Mouse (Mus musculus): ENCODE measurements around the gene Fam219b. TPM values are rescaled to one million over a fixed set of nuclear protein-coding genes. Genes with fewer than 3 reads are reported as not detected.

Gene Fam219b
- total RNA-seq (2021), result 10 to 100 TPM; 25.2 to 26.0 TPM

DNA sequence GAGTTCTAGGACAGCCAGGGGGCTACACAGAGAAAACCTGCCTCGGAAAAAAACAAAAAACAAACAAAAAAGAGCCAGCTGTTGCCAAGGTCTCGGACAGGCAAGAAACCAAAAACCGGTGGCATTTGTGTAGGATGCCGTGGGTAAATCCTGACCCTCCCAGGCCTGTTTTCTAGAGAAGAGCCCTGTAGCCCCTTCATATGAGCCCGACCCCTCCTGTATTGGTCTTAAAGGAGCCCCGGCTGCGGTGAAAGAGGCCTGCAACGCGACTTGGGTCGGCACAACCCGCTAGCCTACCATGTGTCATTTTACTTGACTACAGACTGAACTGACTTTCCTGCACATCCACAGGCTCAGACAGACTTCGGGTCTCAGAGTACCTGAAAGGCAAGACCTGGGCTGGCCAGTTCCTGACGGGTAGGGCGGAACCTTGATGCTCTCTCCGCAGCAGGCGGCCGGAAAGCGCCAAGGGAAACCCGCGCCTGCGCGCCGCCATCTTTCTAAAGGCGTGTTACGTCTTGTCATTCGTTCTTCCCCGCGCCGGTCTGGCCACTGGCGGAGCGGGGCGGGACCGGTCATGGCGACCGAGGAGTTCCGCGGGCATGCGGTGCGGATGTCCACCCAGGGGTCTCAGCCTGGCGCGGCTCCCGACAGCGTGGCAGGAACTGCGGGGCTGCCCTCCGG, at the start of gene Fam219b:
Gene Fam219b (plus strand): TSS at position 485 of the 684 bp plus-strand sequence.
- intact Hi-C loops (cut with DNase I), result loop anchor here (10.0 kb wide), 1 partner anchor 208 kb away; no protein-coding TSS in a partner anchor
- peak; percentile 94 for DNase-seq

DNA sequence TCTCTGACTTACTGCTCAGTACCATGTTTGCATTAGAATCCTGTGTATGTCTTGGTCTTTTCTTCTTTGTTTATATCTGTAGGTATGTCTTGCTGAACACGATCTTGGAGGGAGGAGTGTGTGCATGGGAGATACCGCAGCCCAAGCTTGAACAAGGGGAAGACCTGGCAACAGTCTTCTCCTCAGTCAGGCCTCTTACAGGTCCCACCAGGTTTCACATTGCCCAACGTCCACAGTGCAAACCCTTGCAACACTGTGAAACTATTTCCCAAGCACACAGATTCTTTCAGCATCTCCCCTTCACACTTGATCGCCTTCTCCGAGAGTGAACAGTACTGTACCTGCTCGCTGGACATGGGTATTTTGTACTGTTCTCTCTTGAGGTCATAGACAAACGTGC, 49.5 kb upstream of the Fam219b start:
- intact Hi-C loops (cut with DNase I), result no loop called here
- no peak for DNase-seq

DNA sequence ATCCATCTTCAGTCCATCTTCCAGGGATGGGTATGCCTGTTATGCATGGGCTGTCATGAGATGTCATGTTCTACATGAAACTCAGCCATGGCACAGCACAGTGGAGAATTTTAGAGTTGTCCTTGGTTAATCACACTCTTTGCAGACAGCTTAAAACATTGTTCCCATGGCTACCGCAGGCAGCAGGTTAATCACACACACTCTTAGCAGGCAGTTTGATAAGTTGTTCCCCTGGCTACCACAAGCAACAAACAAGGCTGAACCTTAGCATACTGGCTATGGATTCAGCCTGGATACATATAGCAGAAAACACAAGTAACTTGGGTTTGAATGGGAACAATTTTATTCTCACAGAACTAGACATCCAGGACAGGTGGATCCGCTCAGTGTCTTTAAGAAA, 43.8 kb upstream of the Fam219b start:
- intact Hi-C loops (cut with DNase I), result no loop called here
- no peak for DNase-seq

DNA sequence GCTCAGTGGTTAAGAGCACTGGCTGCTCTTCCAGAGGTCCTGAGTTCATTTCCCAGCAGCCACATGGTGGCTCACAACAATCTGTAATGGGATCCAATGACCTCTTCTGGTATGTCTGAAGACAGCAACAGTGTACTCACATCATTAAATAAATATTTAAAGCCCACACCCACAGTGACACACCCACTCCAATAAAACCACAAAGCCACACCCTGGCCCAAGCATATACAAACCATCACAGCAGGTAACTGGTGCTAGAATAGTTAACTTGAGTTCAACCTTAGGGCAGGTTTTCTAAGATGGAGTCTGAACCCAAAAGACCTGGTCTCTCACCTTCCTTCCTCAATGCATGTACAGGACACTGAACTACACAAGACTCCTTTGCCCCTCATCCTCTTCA, 42.4 kb upstream of the Fam219b start:
- DNase-seq, result no peak
- intact Hi-C loops (cut with DNase I), result no loop called here

DNA sequence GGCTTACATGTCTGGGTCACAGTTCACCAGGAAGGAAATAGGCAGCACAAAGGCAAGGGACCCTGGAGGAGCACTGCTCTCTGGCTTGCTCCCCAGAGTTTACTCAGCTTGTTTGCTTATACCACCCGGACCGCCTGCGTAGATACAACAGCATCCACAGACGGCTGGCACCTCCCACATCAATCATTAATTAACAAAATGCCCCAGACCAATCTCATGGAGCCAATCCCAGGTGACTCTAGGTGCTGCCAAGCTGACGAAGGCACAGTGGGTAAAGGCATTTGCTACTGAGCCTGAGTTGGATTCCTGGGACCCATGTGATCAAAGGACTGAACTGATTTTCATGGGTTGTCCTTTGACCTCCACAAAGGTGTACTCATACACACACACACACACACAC, 40.1 kb upstream of the Fam219b start:
- no peak for DNase-seq
- intact Hi-C loops (cut with DNase I), result no loop called here

DNA sequence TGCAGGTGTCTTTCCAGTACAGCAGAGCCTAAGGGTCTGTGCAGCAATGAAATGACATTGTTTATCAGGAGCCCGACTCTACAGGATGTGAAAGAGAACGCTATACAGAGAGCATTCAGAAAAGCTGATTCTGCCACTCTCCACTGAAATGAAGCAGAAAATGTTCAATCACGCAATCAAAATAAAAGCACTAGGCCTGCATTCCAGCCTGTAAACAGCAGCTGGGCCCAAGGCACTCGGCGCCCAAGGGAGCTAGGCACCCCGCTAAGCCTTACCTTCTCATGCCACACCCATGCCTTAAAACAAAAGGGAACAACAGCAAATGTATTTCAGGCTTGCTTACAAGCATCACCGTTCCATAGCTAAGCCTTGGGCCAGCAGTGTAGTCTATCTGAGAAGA, 38.8 kb upstream of the Fam219b start:
- no peak for DNase-seq
- intact Hi-C loops (cut with DNase I), result no loop called here

DNA sequence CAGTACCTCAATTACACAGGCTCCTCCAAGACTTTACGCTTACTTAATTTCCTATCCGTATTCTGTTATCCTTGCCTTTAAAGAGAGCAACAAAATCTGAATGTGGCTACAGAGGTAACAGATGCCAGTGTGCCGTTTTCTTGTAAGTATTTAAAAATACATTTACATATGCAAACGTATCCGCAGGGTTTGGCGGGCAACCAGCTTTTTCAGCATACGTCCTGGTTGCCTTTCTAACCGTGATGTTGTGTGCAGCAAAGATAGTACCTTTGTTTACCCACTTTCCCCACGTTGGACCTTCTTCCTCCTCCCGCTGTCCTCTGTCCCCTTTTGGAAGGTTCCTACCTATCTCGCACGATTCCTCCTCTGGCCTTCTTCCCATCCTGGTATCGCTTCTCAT, 35.9 kb upstream of the Fam219b start:
- intact Hi-C loops (cut with DNase I), result no loop called here
- no peak for DNase-seq

DNA sequence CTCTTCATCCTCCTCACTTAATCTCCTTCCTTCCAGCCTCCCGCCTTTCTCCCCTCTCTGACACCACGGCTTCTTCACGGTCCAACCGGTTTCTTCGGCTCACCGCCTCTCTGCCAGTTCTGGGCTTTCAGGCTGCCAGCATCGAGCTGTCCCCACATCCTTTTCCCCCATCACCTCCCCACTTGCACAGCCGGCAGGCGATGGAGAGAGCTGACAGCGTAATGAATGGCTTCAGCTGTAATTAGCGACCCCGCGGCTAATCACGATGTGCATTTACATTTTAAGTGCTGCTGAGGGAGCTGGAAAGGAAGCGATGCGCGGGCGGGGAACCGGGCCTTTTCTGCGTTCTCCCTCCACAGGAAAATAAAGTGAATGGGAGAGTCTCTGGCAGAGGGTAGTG, 35.5 kb upstream of the Fam219b start:
- intact Hi-C loops (cut with DNase I), result no loop called here
- peak; percentile 51 for DNase-seq

DNA sequence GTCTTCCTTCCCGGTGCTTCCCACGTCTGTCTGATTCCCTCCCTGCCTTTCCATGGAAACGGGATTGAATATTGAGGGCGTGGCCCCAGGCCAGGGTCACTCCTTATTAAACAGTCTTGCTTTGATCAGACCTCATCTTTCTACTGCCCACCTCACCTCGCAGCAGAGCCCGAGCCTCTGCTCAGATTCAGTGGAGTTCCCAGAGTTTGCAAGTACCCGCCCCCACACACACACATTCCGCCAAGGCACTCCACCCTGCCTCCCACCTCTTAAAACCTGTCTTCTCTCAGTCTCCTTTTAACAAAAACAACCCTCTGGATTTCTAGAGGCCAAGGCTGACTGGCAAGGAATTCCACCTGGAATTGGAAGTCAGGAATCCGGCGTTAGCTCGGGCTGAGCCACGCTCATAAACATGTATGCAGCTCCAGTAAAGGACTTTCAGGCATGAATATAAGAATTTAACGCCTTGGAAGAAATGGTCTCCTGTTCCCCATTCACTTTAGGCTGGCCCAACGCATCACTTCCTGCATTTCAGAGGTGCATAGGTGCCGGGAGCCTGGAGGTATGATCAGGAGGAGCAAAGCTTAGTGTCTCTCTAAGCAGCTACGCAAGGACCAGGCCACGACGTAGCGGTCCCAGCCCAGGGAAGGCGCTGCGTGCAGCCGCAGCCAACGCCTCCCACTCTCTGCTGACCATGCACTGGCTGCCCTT, 34.3 kb upstream of the Fam219b start:
- intact Hi-C loops (cut with DNase I), result no loop called here
- no peak for DNase-seq

DNA sequence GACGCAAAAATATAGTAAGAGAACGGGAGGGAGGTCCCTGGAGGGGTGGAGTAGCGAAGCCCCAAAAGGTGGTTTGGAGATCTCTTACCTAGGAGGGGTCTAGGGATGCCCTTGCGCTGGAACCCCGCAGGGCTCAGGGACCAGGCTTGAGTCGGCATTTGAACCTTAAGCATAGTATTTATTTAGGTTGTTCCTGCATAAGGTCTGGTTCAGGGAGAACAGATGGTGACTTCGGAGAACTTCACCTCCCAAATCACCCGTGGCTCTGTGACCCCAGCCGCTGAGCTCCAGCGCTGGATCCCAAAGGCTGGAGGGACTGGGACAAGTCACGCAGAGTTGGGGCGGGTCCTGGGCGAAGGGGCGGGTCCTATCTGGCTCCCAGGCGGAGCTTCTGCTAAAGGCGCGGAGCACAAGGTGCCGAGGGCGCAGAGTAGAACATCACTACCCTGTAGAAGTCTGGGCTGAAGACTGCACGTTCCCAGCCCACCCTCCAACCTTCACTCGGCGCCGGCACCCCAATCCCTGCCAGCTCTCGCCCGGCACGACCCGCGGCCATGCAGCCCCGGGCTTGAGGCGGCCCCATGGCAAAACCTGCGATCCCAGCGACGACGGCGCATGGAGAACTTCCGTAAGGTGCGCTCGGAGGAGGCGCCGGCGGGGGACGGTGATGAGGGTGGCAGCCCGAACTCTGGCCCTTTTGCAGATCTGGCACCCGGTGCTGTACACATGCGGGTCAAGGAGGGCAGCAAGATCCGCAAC, 33.5 kb upstream of the Fam219b start, which contains the start of gene Rpp25:
Gene Rpp25 (plus strand): TSS at position 405 of the 759 bp plus-strand sequence.
- intact Hi-C loops (cut with DNase I), result no loop called here
- peak; percentile 21 for DNase-seq

DNA sequence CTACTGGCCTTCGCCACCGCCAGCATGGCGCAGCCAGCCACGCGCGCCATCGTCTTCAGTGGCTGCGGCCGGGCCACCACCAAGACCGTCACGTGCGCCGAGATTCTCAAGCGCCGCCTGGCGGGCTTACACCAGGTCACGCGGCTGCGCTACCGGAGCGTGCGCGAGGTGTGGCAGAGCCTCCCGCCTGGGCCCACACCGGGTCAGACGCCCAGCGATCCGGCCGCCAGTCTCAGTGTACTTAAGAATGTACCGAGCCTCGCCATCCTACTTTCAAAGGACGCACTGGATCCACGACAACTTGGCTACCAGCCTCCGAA, 33.0 kb upstream of the Fam219b start:
- intact Hi-C loops (cut with DNase I), result no loop called here
- peak; percentile 62 for DNase-seq

DNA sequence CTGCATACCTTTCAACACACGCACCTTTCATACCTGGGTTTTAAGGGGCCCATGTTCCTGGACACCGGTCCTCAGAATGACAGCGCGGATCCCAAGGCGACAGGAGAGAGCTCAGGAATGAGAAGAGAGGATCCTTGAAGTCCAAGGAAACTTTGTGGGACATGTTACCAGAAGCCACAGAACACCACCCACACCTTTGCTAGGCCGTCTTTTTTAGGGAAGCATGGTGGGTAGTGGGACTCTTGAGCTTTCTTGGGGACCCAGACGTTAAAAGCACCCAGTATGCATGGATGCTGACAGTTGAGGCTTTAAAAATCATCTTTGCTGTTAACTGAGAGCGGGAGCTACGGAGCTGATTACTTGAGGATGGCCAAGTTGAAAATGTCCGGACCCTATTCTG, 32.4 kb upstream of the Fam219b start:
- intact Hi-C loops (cut with DNase I), result no loop called here
- DNase-seq, result no peak

DNA sequence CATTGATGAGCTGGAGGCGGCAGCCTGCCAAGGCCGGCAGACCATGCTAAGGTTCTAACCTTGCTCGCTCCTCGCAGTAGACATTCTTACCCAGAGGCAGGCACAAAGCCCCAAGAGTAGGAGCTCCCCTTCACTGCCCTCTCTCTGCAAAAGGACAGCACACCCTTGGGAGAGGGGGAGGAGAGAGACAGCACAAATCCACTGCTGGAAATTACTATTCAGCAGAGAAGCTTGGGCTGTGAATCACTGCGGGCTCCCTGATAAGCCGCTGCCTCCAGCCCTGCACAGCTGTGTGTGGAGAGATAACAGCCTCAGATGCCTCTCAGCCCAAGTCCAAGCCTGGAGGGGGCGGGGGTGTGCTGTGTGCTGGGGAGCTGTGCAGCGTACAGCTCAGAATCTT, 31.6 kb upstream of the Fam219b start:
- intact Hi-C loops (cut with DNase I), result no loop called here
- DNase-seq, result peak; percentile 13

DNA sequence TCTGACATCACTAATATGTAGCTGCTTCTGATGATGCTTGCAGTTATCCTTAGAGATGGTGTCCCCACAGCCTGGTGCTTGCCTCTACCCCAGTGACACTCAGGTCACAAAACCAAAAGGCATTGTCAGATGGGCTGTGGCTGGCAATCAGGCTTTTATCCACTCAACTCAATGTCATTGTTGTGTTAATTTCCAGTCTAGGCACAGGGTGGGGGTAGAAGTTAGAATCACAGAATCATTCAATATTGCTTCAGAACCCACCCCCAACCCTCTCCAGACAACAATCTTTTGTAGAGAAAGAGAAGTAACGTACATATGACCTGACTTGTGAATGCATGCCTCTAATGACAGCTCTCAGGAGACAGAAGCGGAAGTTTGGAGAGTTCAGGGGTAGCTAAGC, 26.8 kb upstream of the Fam219b start:
- intact Hi-C loops (cut with DNase I), result no loop called here
- DNase-seq, result no peak

DNA sequence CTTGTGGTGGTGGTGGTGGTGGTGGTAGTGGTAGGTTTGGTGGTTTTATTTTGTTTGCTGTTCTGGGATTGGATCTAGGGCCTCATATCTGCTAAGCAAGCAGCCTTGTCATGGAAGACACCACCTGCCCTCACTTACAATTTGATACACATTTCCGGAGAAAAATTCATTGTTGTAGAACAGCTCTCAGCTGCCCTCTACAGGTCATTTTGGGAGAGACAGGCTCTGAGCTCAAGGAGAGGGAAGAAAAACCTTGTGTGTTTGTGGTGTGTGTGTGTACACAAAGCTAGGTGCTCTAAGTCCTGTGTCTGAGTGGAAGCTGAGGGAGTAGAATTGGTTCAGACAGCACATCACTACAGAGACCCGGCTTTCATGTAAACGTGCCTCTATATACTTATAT, 20.2 kb upstream of the Fam219b start:
- intact Hi-C loops (cut with DNase I), result no loop called here
- DNase-seq, result peak; percentile 65

DNA sequence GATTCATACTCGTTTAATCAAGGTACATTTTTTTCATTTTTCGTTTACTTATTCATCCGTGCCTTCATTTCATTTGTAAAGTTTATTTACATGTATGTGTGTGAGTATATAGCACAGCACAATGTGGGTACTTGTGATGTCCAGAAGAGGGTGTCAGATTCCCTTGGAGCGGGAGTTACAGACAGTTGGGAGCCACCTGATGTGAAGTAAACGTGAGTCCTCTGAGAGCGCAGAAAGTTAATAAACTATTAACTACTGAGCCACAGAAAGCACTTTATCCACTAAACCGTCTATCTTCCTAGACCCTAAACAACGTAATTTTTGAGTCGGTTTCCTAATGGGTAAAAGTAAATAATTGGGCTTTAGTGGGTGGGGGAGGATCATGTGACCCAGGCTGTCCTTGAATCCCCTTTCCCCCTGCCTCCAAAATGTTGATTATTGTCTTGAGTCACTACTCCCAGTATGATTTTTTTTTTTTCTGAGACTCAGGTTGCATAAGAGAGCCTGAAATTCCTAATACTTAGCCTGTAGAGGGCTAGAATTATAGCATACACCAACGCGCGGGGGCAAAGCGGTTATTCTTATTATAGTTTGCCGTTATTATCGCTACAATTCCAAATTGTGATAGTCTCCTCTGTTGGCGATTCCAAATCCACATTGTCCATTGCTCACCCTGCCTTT, 16.8 kb upstream of the Fam219b start:
- no peak for DNase-seq
- intact Hi-C loops (cut with DNase I), result no loop called here

DNA sequence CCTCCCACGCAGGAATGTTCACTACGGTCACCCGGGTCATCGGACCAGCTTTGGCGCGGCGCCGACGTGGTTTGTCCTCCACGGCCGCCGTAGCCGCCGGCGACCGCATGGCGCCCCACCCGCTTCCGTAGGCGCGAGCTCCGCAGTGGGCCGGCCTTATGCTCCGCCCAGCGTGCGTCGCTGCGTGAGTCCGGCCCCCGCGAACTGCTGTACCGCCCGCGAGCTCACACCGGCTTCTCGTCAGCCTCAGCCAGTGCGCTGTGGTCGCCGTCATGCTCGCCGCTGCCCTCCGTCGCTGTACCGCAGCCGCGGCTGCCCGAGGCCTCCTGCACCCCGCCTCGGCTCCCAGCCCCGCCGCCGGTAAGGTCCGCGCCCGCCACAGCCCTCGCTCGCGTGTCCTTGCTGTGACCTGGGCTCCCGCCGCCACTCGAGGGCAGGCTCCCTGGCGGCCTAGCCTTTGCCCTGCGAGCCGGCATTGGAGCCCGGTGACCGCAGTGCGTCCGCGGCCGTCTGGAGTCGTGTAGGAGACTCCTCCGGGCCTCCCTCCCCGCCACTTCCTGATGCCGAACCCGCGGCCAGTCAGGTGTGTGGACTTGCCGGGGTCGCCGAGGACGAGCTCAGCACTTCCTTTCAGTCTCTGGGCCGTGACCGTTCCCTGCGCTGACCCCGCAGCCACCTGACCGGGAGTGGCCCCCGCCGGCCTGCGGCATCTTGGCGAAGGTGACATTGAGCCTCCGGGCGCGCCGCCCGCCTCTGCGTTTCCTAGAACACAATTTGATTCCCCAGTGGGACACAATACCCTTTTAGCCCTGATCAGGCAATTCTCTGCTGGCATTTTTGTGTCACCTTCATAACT, 16.0 kb upstream of the Fam219b start, which contains the start of gene Cox5a:
Gene Cox5a (plus strand): TSS at position 219 of the 856 bp plus-strand sequence.
- intact Hi-C loops (cut with DNase I), result no loop called here
- peak; percentile 94 for DNase-seq

DNA sequence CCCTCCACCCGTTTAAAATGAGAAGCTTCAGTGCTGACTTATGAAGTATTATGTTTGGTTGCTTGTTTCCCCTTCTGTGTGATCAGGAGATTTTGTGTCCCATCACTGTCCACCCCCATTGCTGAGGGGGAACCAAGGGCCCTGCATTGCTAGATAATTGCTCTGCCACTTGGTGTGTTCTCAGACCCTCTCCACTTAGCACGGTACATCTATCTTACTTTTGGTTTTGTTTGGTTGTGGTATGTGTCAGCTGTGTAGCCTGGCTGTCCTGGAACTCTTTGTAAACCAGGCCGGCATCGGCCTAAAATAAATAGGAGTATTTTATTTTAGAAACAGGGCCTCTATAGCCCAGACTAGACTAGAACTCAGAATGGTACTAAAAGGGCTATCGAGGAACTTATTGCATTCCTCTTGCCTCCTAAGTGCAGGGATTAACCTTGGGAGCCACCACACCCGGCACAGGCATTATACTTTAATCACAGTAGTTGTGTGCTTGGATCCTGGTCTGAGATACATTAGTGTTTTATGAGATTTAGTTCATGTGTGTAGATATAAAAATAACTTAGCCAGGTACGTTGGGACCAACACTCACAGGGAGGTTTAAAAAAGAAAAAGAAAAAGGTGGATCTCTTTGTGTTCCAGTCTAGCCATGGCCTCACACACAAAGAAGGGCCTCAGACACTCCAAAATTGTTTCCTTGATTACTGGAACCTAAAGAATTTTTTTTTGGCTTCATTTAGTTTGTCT, 15.0 kb upstream of the Fam219b start:
- intact Hi-C loops (cut with DNase I), result no loop called here
- DNase-seq, result no peak

DNA sequence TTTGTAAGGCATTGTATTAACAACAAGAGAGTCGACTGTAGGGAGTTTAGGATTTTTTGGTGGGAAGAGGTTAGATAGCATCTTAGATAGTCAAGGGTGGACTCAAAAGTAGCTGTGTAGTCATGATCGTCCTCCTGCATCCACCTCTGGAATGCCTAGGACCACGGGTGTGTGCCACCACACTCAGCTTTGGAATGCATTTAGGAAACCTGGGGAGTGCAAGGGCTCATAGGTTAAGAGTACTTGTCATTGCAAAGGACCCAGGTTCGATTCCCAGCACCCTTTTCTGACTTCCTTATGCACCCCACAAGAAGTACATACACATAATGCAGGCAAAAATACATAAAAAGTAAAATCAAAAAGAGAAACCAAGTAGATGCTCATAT, 14.5 kb upstream of the Fam219b start:
- intact Hi-C loops (cut with DNase I), result no loop called here
- DNase-seq, result no peak

DNA sequence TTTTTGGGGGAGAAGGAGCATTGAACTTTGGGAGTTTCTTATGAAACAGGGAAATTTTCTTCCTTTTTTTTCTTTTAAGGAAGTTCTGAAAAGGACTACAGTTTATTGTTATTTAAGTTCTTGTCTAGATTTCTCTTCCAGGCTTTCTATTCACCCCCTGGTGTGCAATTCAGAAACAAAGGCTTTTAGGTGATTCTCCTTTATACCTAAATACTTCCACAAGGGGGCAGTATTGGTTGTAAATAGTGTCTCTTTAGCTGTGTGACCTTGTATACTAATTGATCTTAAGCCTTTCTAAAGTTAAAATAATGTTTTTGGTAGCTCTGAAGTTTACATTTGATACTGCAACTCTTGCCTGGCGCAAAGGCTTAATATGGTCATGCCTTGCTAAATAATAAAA, 13.6 kb upstream of the Fam219b start:
- intact Hi-C loops (cut with DNase I), result no loop called here
- DNase-seq, result no peak

Data from left cerebral cortex, postnatal 4 days (tissue).